Mouse (Mus musculus): Measurements from ENCODE around the gene Mylk4. TPM values are rescaled to one million over a fixed set of nuclear protein-coding genes. Genes with fewer than 3 reads are reported as not detected.

The Mylk4 gene
- total and polyA plus RNA-seq, 3 experiments, result 0.04 TPM; not detected in 2

GRCm38 (mm10) chr13:32827951-32828350 lies 44.2 kb upstream of the Mylk4 start:
- H3K27me3 ChIP-seq (replicated peaks), result no peaks in the 10 kb centered on the region
- H3K79me2 ChIP-seq (replicated peaks; ENCODE audit: control insufficient read depth, extremely low read depth, insufficient read depth, poor library complexity, severe bottlenecking), result no peaks in the 10 kb centered on the region
- in situ Hi-C loops (cut with MboI; ENCODE audit: low pct_ligation_motif_present, low pct_unique_long_range_greater_than_20kb, low sequenced_read_pairs) (no loop called here), dilution Hi-C loops (cut with MboI; ENCODE audit: extremely low pct_ligation_motif_present, extremely low pct_unique_long_range_greater_than_20kb, low sequenced_read_pairs) (no loop called here)
- peak; percentile 50 for TF ChIP-seq RAD21 (IDR thresholded peaks at IDR 0.05; ENCODE audit: low read depth, low read length)
- TF ChIP-seq ZKSCAN1 (IDR thresholded peaks at IDR 0.05; ENCODE audit: borderline replicate concordance, low read depth, low read length), result no peak
- no peak for TF ChIP-seq CHD1 (IDR thresholded peaks at IDR 0.05; ENCODE audit: low read depth, low read length)
- TF ChIP-seq NELFE (IDR thresholded peaks at IDR 0.05; ENCODE audit: low read depth, low read length), result no peak
- TF ChIP-seq USF2 (conservative IDR thresholded peaks at IDR 0.05; ENCODE audit: low read depth, low read length), result no peak
- no peak for TF ChIP-seq TBP (conservative IDR thresholded peaks at IDR 0.05; ENCODE audit: low read depth, low read length)
- peak; percentile 77 to 88 for TF ChIP-seq CTCF (conservative IDR thresholded peaks at IDR 0.05 in 1 of 2, IDR thresholded peaks at IDR 0.05 in 1 of 2; ENCODE audit: low read depth in 2 of 2, low read length in 2 of 2)
- 0 out of 2 replicates have a peak, but pooled peaks have one; percentile 20 for TF ChIP-seq TCF12 (IDR thresholded peaks at IDR 0.05; ENCODE audit: low read depth, low read length)
- TF ChIP-seq BHLHE40 (IDR thresholded peaks at IDR 0.05; ENCODE audit: low read depth, low read length), result no peak
- TF ChIP-seq CHD2 (IDR thresholded peaks at IDR 0.05; ENCODE audit: low read length), result no peak
- peak; percentile 56 for TF ChIP-seq ZNF384 (IDR thresholded peaks at IDR 0.05; ENCODE audit: low read depth, low read length)
- no peak for TF ChIP-seq UBTF (IDR thresholded peaks at IDR 0.05; ENCODE audit: low read depth, low read length)
- TF ChIP-seq JUN (IDR thresholded peaks at IDR 0.05; ENCODE audit: insufficient read depth, low read depth, low read length), result no peak
- no peak for TF ChIP-seq NRF1 (IDR thresholded peaks at IDR 0.05; ENCODE audit: low read depth, low read length)
- peak; percentile 42 for TF ChIP-seq SMC3 (IDR thresholded peaks at IDR 0.05; ENCODE audit: low read depth, low read length)
- DNase-seq (ENCODE audit: extremely low read depth), result peak; percentile 75
- no peak overlapping the region for H3K4me3 ChIP-seq (replicated peaks in 1 of 3; ENCODE audit: low read depth in 2 of 3, low read length in 2 of 3, poor library complexity in 1 of 3)
- H3K27ac ChIP-seq (ENCODE audit: insufficient read depth, low read depth), result no peak overlapping the region
- peaks cover 17 to 91% of the 10 kb centered on the region in 2 experiments for H3K4me1 ChIP-seq (ENCODE audit: control insufficient read depth in 1 of 2, insufficient read depth in 2 of 2)
- peaks cover 4 to 7% of the 10 kb centered on the region in 2 experiments for H3K36me3 ChIP-seq (replicated peaks in 1 of 2; ENCODE audit: control insufficient read depth in 1 of 2, insufficient read depth in 1 of 2, low read length in 1 of 2)
- no peak overlapping the region for H3K9ac ChIP-seq (ENCODE audit: insufficient read depth, low read depth)
- no peak overlapping the region for H3K4me2 ChIP-seq (ENCODE audit: insufficient read depth, low read depth, poor library complexity, severe bottlenecking)
- no peaks in the 10 kb centered on the region for H3K9me3 ChIP-seq (replicated peaks; ENCODE audit: low read length)

- Histone ChIP-seq H3K79me2 (replicated peaks; ENCODE audit: control insufficient read depth, extremely low read depth, insufficient read depth, poor library complexity, severe bottlenecking) (no peaks in the 10 kb centered on the region), H3K27ac (ENCODE audit: insufficient read depth, low read depth) (no peak overlapping the region), H3K4me1 (ENCODE audit: control insufficient read depth in 1 of 2, insufficient read depth in 2 of 2) (peaks cover 11 to 85% of the 10 kb centered on the region in 2 experiments), H3K36me3 (replicated peaks in 1 of 2; ENCODE audit: control insufficient read depth in 1 of 2, insufficient read depth in 1 of 2, low read length in 1 of 2) (peaks cover 4 to 11% of the 10 kb centered on the region in 2 experiments), H3K4me3 (replicated peaks in 1 of 3; ENCODE audit: low read depth in 2 of 3, low read length in 2 of 3, poor library complexity in 1 of 3) (no peak overlapping the region), H3K9me3 (replicated peaks; ENCODE audit: low read length) (no peaks in the 10 kb centered on the region), H3K27me3 (replicated peaks) (no peaks in the 10 kb centered on the region), H3K9ac (ENCODE audit: insufficient read depth, low read depth) (no peak overlapping the region), H3K4me2 (ENCODE audit: insufficient read depth, low read depth, poor library complexity, severe bottlenecking) (no peak overlapping the region)
- TF ChIP-seq CTCF (conservative IDR thresholded peaks at IDR 0.05 in 1 of 2, IDR thresholded peaks at IDR 0.05 in 1 of 2; ENCODE audit: low read depth in 2 of 2, low read length in 2 of 2) (peak in 1 of 2 experiments; percentile 53; a peak in 2 of 4 replicates), MAX (IDR thresholded peaks at IDR 0.05; ENCODE audit: low read length) (no peak), IRF4 (IDR thresholded peaks at IDR 0.05; ENCODE audit: low read depth, low read length) (0 out of 2 replicates have a peak, but pooled peaks have one; percentile 11), JUND (conservative IDR thresholded peaks at IDR 0.05; ENCODE audit: low read depth, low read length) (no peak), MAZ (IDR thresholded peaks at IDR 0.05; ENCODE audit: low read depth, low read length) (no peak), KAT2A (IDR thresholded peaks at IDR 0.05; ENCODE audit: insufficient replicate concordance, low read length) (no peak), MAFK (IDR thresholded peaks at IDR 0.05; ENCODE audit: insufficient replicate concordance, low read length) (no peak), TBP (conservative IDR thresholded peaks at IDR 0.05; ENCODE audit: low read depth, low read length) (no peak), E2F4 (IDR thresholded peaks at IDR 0.05; ENCODE audit: insufficient replicate concordance, low read depth, low read length) (no peak), RAD21 (IDR thresholded peaks at IDR 0.05; ENCODE audit: low read depth, low read length) (peak; percentile 44), SMC3 (IDR thresholded peaks at IDR 0.05; ENCODE audit: low read depth, low read length) (no peak; the same call in 1 of the 2 replicates)
- in situ Hi-C loops (cut with MboI; ENCODE audit: low pct_ligation_motif_present, low pct_unique_long_range_greater_than_20kb, low sequenced_read_pairs), result no loop called here
- dilution Hi-C loops (cut with MboI; ENCODE audit: extremely low pct_ligation_motif_present, extremely low pct_unique_long_range_greater_than_20kb, low sequenced_read_pairs), result no loop called here
- DNase-seq (ENCODE audit: extremely low read depth), result peak; percentile 20
Observed at GRCm38 (mm10) chr13:32827111-32827822, 43.5 kb upstream of the Mylk4 start.
